Mouse (Mus musculus): ENCODE measurements around the gene Asgr2.
"Not testable (repeated sequence)": the region's sequence is repeated elsewhere in the genome, so short reads cannot be mapped to it uniquely, and the experiment has no call there.

Asgr2 gene

GRCm38 (mm10) chr11:70091986-70092783, at the start of gene Asgr2:
TSS of gene Asgr2 (plus strand) at chr11:70092644.
- no peak for ATAC-seq (ENCODE audit: insufficient number of reproducible peaks, low FRiP score, low TSS enrichment)

- ATAC-seq (ENCODE audit: insufficient number of reproducible peaks, low FRiP score, low TSS enrichment) = no peak
These were observed 48.8 kb upstream of the Asgr2 start for GRCm38 (mm10) chr11:70043665-70044064.

- no peak for ATAC-seq (ENCODE audit: insufficient number of reproducible peaks, low FRiP score, low TSS enrichment)
These were observed 47.0 kb upstream of the Asgr2 start for GRCm38 (mm10) chr11:70045435-70045834.

- no peak for ATAC-seq (ENCODE audit: insufficient number of reproducible peaks, low FRiP score, low TSS enrichment)
These were observed 43.1 kb upstream of the Asgr2 start for GRCm38 (mm10) chr11:70049366-70049765.

DNA sequence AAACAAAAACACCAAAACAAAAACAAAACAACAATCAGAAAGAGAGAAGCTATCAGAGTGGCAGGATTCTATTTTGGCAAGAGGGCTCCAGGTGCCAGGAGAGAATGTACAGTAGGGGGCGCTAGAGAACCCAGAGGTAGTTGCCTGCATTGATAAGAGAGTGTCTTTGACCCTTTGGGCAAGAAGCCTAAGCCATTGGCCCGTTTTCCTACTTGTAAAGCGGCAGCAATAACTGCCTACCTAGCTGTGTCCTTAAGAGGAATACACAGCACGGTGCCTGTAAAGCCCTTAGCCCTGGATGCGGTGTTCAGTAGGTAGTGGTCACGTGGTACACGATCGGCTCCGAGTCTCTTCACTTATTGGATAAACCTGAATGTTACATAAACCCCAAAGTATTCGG, 42.6 kb upstream of the Asgr2 start:
- ATAC-seq (ENCODE audit: insufficient number of reproducible peaks, low FRiP score, low TSS enrichment) = no peak

- no peak for ATAC-seq (ENCODE audit: insufficient number of reproducible peaks, low FRiP score, low TSS enrichment)
These were observed 39.3 kb upstream of the Asgr2 start for GRCm38 (mm10) chr11:70053156-70053555.

DNA sequence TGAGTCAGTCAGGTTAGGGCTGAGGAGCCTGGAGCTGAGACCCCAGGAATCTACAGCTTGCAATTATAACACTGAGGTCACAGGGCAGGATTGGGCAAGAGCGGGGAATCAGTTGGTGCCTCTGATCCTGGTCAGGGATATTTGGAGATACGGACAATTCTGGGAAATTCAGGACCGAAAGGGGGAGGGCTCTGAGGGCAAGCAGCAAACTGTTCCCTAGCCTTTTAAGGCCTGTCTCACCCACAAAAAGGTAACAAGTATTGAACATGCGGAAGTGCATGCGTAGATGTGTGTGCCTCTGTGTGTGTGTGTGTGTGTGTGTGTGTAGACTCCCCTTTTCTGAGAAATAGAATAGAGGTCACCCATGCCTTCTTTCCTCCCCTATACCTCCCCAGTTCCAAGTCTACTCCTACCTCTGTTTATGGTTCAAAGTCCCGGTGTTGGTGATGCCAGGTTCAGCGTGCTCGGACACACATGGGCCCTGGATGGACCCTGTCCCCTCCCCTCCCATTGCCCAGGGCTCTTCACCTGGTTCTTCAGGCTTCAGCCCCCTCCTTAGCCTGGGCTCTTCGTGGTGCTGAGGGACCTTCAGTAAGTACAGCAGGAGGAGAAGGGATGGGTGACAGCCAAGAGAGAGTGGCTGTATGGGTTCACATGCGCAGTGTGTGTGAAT, 38.4 kb upstream of the Asgr2 start, which contains the start of gene Asgr1:
TSS of gene Asgr1 (plus strand) at position 188 of the 673 bp plus-strand sequence.
- no peak for ATAC-seq (ENCODE audit: insufficient number of reproducible peaks, low FRiP score, low TSS enrichment)

DNA sequence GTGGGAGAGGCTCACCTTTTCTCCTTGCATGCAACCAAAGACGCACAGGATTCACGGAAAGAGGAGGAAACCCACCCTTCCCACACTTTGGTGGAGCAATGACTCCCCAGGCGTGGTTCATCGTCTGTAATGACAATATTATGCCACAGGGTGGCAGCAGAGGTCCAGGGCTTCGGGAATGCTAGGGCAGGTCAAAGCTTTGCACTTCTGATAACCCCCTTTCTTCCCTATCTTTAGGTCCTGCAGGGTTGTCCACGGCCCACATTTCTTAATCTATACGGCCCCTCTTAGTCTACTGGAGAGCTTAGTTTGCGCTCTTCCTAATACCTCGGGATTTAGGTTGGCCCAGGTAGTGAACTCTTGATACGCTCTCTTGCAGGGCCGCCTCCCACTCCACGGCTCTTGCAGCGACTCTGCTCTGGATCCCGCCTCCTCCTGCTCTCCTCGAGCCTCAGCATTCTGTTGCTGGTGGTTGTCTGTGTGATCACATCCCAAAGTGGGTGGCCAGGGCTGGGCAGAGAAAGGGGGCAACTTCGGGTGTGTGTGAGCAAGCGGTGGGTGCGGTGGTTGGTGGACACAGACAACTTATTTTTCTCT, 36.7 kb upstream of the Asgr2 start:
- ATAC-seq (ENCODE audit: insufficient number of reproducible peaks, low FRiP score, low TSS enrichment) = no peak; the same call in 1 of the 2 replicates

DNA sequence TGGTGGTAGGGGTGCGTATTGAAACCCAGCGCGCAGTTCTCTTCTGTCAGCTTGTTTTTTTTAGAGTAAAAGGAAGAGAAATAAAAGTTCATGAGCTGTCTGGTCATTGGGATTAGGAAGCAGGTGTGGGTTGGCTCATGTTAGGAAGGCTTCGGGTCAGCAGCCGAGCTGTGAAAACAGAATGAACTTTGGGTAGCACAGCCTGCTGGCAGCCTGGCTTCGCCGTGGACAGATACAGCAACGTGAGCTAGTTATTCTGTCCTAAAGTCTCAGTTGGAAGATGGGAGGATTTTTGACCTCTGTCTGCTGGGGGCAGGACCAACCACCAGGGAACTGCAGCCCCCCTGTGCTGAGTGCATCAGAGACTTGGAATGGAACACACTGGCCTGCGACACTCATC, 34.6 kb upstream of the Asgr2 start:
- ATAC-seq (ENCODE audit: insufficient number of reproducible peaks, low FRiP score, low TSS enrichment) = no peak

DNA sequence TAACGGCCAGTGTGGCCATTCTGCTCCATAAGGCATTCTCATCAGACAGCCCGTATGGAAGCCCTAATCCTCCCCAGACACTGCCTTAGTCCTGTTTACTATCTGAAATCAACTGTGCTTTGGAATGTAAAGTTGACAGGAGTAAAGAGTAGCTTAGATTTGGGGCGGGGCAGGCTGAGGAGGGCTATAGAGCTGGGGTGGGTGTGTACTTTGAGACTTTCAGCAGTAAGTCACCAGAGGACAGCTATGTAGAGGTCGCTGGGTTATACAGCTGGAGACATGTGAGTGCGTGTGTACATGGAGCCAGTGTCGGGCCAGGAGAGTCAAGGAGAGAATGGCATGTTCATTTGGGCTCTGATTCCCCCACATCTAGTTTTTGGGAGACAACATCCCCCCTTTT, 32.5 kb upstream of the Asgr2 start:
- ATAC-seq (ENCODE audit: insufficient number of reproducible peaks, low FRiP score, low TSS enrichment) = no peak

GRCm38 (mm10) chr11:70063053-70063452, 29.4 kb upstream of the Asgr2 start:
- no peak for ATAC-seq (ENCODE audit: insufficient number of reproducible peaks, low FRiP score, low TSS enrichment)

GRCm38 (mm10) chr11:70066701-70067100, 25.7 kb upstream of the Asgr2 start:
- no peak for ATAC-seq (ENCODE audit: insufficient number of reproducible peaks, low FRiP score, low TSS enrichment)

DNA sequence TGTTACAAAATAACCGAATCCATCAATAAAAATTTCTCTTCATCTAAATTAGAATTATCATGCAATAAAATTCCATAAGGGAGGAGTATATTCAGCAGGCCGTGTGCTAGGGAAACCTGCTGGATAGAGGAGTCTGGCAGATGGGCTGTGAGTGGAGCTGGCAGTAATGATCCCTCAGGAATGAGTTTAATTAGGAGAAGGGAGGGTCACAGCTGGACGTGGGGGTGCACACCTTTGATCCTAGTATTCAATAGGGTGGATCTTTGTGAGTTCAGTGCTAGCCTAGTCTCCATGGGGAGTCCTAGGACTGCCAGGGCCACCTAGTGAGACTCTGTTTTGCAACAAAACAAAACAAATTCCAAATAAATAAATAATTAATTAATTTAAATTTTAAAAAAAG, 24.2 kb upstream of the Asgr2 start:
- no peak for ATAC-seq (ENCODE audit: insufficient number of reproducible peaks, low FRiP score, low TSS enrichment)

GRCm38 (mm10) chr11:70070057-70070456, 22.4 kb upstream of the Asgr2 start:
- no peak for ATAC-seq (ENCODE audit: insufficient number of reproducible peaks, low FRiP score, low TSS enrichment)

- not testable (repeated sequence) for ATAC-seq (ENCODE audit: insufficient number of reproducible peaks, low FRiP score, low TSS enrichment)
These were observed 21.8 kb upstream of the Asgr2 start for GRCm38 (mm10) chr11:70070603-70071002.

- ATAC-seq (ENCODE audit: insufficient number of reproducible peaks, low FRiP score, low TSS enrichment) = no peak
These were observed 17.9 kb upstream of the Asgr2 start for GRCm38 (mm10) chr11:70074379-70075071.

DNA sequence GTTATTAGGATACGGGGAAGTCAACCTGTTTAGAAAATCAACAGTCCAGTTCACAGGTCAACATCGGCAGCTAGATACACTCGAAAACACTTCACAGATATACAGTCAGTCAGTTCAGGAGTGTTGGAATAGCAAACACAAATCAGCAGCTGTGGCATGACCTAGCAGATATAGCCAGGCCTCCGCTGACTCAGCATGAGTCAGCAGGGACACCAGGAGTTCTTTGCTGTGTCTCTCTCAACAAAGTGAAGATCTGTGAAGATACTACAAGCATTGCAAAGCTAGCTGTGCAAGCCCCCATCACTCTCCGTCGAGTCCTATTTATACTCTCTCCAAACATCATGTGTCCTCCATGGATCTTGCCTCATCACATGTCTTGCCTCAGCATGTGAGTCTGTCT, 16.9 kb upstream of the Asgr2 start:
- no peak for ATAC-seq (ENCODE audit: insufficient number of reproducible peaks, low FRiP score, low TSS enrichment)

DNA sequence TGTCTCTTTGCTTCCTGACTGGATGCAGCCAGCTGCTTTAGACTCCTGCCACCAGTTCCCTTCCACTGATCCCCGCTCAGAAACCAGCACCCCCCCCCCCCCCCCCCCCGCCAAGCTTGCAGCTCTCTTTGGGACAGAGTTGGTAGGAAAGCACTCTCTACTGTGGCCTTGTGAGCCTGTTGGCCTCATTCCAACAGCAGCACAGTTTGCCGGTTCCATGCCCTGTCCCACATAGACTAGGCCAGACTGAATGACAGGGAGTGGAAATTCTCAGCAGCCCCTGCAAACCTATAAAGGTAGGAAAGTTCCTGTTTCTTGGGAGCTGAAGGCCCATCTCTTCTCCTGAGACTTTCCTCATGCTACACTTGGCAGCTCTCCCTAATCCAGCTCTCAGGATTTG, 15.0 kb upstream of the Asgr2 start:
- no peak for ATAC-seq (ENCODE audit: insufficient number of reproducible peaks, low FRiP score, low TSS enrichment)

DNA sequence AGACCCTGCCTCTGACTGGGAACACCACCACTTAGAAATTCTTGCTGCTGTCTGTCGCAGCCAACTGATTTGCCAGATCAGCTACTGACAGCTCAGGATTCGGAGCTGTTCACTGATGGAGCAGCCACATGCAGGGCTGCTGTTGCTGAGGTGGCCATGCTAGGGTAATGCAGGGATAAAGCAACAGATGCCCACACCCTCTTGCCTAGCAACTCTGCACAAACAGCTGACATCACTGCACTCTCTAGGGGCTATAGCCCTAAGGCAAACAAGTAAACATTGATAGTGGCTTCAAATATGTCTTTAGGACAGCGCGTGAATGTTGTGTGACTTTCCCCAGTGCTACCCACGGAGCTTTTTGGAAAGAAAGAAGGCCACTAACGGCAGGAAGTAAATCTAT, 13.3 kb upstream of the Asgr2 start:
- no peak for ATAC-seq (ENCODE audit: insufficient number of reproducible peaks, low FRiP score, low TSS enrichment)

GRCm38 (mm10) chr11:70079928-70080327, 12.5 kb upstream of the Asgr2 start:
- ATAC-seq (ENCODE audit: insufficient number of reproducible peaks, low FRiP score, low TSS enrichment) = no peak
